Mouse (Mus musculus) E14TG2a.4 (cell line): ENCODE data around the gene Col6a1.
A peak's percentile ranks its signal among the peaks of the same experiment; 100 is the strongest.

ENCODE experiments used
- H3K27me3 ChIP-seq: 2 replicates; pipeline ENCODE4 v1.6.1; 2014; ENCODE audit warnings: low read length, control low read depth; ENCODE audit not compliant: insufficient read depth
- H3K36me3 ChIP-seq: 2 replicates; pipeline ENCODE4 v1.6.1; 2014; ENCODE audit warnings: low read length, control low read depth; ENCODE audit not compliant: insufficient read depth
- H3K4me1 ChIP-seq: replicated peaks from 2 replicates; pipeline ENCODE4 v1.6.1; 2014; ENCODE audit warnings: low read depth, low read length, control low read depth
- H3K4me3 ChIP-seq: replicated peaks from 2 replicates; pipeline ENCODE4 v1.5.1; 2014; ENCODE audit warnings: mild to moderate bottlenecking, low read length
- H3K9me3 ChIP-seq: 2 replicates; pipeline ENCODE4 v1.6.1; 2014; ENCODE audit warnings: low read length, control low read depth
- CTCF ChIP-seq: conservative IDR thresholded peaks from 2 replicates; pipeline ENCODE4 v1.5.1; 2014; ENCODE audit warnings: low read length
- NANOG ChIP-seq: IDR thresholded peaks from 2 replicates; pipeline ENCODE4 v1.6.1; 2014; ENCODE audit warnings: borderline replicate concordance, low read length, mixed read lengths
- POU5F1 ChIP-seq: IDR thresholded peaks from 2 replicates; pipeline ENCODE4 v1.6.1; 2014; ENCODE audit warnings: low read length, borderline replicate concordance

Col6a1 gene

GRCm38 (mm10) chr10:76725682-76726285, at the start of gene Col6a1:
Gene Col6a1 (minus strand): TSS chr10:76726168.
- Histone ChIP-seq H3K4me3 (no peak within 1 kb of the TSS), H3K27me3 (peaks cover 13% of the 10 kb centered on the region; the same call in 1 of the 2 replicates), H3K9me3 (no peaks in the 10 kb centered on the region), H3K36me3 (no peaks in the 10 kb centered on the region), H3K4me1 (peaks cover 17% of the 10 kb centered on the region)
- TF ChIP-seq POU5F1 = no peak
- no peak for TF ChIP-seq CTCF
- TF ChIP-seq NANOG = no peak

GRCm38 (mm10) chr10:76771624-76772023, 45.7 kb upstream of the Col6a1 start:
- Histone ChIP-seq H3K27me3 (no peaks in the 10 kb centered on the region), H3K4me3 (no peak overlapping the region), H3K4me1 (peaks cover 25% of the 10 kb centered on the region), H3K9me3 (no peaks in the 10 kb centered on the region), H3K36me3 (peaks cover 21% of the 10 kb centered on the region)
- TF ChIP-seq POU5F1 (no peak), NANOG (no peak), CTCF (no peak)

DNA sequence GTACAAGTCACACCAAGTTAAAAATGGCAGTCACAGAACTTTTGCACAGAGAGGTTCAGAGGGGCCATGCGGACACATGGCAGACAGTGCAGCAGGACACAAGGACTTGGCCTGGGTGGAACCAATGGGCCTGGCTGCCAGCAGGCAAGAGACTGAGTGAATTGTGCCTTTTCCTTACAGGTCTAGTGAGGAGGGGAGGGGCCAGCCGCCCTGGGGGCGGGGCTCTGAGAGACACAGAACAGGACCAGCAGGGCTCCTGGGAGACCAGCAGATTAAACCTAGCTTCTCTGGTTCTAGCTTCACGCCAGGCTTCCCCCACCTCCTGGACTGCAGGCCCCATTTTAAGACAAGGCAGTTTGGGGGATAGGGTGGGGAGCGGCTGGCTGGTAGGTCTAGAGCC, 45.1 kb upstream of the Col6a1 start:
- peaks cover 21% of the 10 kb centered on the region for H3K36me3 ChIP-seq
- H3K4me1 ChIP-seq = peaks cover 22% of the 10 kb centered on the region
- no peaks in the 10 kb centered on the region for H3K9me3 ChIP-seq
- TF ChIP-seq CTCF (no peak), POU5F1 (no peak), NANOG (no peak)
- no peaks in the 10 kb centered on the region for H3K27me3 ChIP-seq
- H3K4me3 ChIP-seq = peak overlapping the region; percentile 65

- Histone ChIP-seq H3K27me3 (no peaks in the 10 kb centered on the region), H3K4me1 (peaks cover 22% of the 10 kb centered on the region), H3K4me3 (no peak overlapping the region), H3K9me3 (no peaks in the 10 kb centered on the region), H3K36me3 (peaks cover 27% of the 10 kb centered on the region)
- TF ChIP-seq POU5F1 (no peak), CTCF (no peak), NANOG (no peak)
These were observed 43.6 kb upstream of the Col6a1 start for GRCm38 (mm10) chr10:76769581-76769980.

- Histone ChIP-seq H3K36me3 (peaks cover 47% of the 10 kb centered on the region), H3K9me3 (no peaks in the 10 kb centered on the region), H3K4me1 (peaks cover 19% of the 10 kb centered on the region), H3K27me3 (no peaks in the 10 kb centered on the region), H3K4me3 (no peak overlapping the region)
- no peak for TF ChIP-seq POU5F1
- no peak for TF ChIP-seq NANOG
- TF ChIP-seq CTCF = no peak
These were observed 40.2 kb upstream of the Col6a1 start for GRCm38 (mm10) chr10:76766196-76766595.

- Histone ChIP-seq H3K4me3 (no peak overlapping the region), H3K36me3 (peaks cover 47% of the 10 kb centered on the region), H3K9me3 (no peaks in the 10 kb centered on the region), H3K27me3 (no peaks in the 10 kb centered on the region), H3K4me1 (peaks cover 7% of the 10 kb centered on the region)
- no peak for TF ChIP-seq NANOG
- no peak for TF ChIP-seq POU5F1
- TF ChIP-seq CTCF = no peak
These were observed 39.0 kb upstream of the Col6a1 start for GRCm38 (mm10) chr10:76764927-76765326.

- Histone ChIP-seq H3K36me3 (peaks cover 46% of the 10 kb centered on the region), H3K4me1 (no peaks in the 10 kb centered on the region), H3K4me3 (no peak overlapping the region), H3K27me3 (no peaks in the 10 kb centered on the region), H3K9me3 (no peaks in the 10 kb centered on the region)
- TF ChIP-seq NANOG (no peak), POU5F1 (no peak), CTCF (no peak)
These were observed 37.0 kb upstream of the Col6a1 start for GRCm38 (mm10) chr10:76763016-76763415.

DNA sequence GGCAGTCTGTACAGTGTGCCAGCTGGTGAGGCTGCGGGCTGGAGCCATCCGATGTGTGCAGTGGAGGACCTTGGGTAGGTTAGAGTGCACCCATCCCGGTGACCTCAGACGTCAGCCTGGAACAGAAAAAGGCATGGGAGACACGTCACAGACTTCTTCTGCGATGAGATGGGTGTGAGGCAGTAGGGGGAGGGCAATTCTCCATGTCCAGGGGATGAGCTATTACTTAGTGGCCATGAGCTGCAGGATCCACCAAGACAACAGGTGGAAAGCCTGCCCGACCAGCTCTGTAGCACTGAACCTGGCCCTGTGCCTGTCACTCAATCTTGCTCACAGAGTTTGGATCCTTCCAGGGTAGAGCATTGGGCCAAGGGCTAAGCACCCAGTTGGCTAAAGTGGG, 36.4 kb upstream of the Col6a1 start:
- peaks cover 40% of the 10 kb centered on the region for H3K36me3 ChIP-seq
- no peak overlapping the region for H3K4me3 ChIP-seq
- no peaks in the 10 kb centered on the region for H3K27me3 ChIP-seq
- TF ChIP-seq POU5F1 (no peak), NANOG (no peak), CTCF (no peak)
- H3K9me3 ChIP-seq = no peaks in the 10 kb centered on the region
- no peaks in the 10 kb centered on the region for H3K4me1 ChIP-seq

GRCm38 (mm10) chr10:76759878-76760277, 33.9 kb upstream of the Col6a1 start:
- TF ChIP-seq POU5F1 = no peak
- no peak for TF ChIP-seq CTCF
- TF ChIP-seq NANOG = no peak
- Histone ChIP-seq H3K9me3 (no peaks in the 10 kb centered on the region), H3K4me3 (no peak overlapping the region), H3K4me1 (no peaks in the 10 kb centered on the region), H3K27me3 (no peaks in the 10 kb centered on the region), H3K36me3 (peaks cover 21% of the 10 kb centered on the region; the same call in 1 of the 2 replicates)
